Mouse (Mus musculus) testis, postnatal 14 days (tissue): ENCODE measurements around the gene Sorl1.
"Not testable (repeated sequence)": the region's sequence is repeated elsewhere in the genome, so short reads cannot be mapped to it uniquely, and the experiment has no call there.

ENCODE experiments used
- DNase-seq: peaks from one replicate; pipeline ENCODE4 v3.0.0; 2021; ENCODE audit warnings: low spot score

The Sorl1 gene

DNA sequence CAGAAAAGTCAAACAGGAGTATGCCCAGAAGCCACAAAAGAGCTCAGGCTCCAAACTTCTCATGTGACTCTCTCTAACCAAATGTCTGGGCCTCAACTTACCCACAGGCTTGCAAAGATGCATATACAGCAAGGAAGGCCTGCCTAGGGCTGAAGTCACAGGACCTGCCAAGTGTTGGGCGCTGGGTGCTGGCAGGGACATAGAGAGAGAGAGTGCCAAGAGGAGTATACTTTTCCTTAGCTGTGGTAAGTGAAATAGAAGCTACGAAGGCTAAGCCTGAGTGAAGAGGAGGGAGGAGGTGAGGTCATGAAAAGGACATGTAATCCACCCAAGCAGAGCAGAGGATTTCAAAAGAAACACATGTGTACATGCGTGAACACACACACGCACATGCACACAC lies 32.5 kb downstream of the Sorl1 start:
- no peak for DNase-seq

DNA sequence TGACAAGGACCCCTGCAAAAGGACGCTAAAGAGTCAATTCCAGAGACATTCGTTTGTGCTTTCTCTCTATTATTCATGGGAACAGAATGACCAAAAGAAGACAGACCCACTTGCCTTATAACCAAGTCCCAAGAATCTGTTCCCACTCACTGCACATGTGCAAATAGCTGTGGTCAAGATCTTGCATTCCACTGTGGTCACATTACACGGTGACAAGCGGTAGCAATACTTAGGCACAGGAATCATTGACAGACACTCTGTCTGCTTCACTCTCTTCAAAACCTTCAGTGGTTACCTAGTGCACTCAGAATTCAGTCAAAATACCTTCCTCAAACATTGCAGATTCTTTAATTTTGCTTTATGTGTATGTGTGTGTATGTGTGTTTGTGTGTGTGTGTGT lies 36.2 kb downstream of the Sorl1 start:
- no peak for DNase-seq

DNA sequence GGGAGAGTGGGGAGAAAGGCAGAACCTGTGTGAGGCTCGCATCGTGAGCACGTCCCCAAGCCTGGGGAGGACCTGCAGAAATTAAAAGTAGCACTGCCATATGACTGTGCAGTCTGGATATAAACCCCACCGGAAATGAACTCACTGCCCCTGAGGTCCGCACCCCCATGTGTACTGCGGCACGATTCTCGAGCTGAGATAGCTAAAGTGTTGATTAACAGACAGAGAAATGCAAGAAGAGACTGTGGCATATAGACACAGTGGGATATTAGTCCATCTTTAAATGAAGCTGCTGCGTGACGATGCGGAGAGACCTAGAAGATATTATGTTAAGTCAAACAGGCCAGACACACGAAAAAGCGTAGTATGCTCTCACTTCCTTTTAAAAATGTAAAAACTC lies 38.1 kb downstream of the Sorl1 start:
- no peak for DNase-seq

DNA sequence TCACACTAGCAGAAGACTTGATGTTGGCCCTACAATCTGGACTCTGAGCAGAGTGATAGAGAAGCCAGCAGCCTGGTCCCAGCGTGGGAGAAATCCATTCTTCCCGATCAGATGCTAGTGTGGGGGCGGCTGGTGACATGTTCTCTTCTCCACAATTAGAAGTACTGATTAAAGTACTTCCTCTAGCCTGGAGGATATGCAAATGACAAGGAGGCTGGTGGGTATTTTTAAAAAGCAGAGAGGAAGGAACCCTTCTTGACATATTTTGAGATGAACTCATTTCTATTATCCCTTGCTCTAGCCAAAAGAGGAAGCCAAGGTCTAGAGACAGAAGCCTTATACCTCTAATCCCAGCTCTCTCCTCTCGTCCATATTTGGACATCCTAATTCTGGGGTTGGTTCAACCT lies 40.4 kb downstream of the Sorl1 start:
- DNase-seq: no peak

DNA sequence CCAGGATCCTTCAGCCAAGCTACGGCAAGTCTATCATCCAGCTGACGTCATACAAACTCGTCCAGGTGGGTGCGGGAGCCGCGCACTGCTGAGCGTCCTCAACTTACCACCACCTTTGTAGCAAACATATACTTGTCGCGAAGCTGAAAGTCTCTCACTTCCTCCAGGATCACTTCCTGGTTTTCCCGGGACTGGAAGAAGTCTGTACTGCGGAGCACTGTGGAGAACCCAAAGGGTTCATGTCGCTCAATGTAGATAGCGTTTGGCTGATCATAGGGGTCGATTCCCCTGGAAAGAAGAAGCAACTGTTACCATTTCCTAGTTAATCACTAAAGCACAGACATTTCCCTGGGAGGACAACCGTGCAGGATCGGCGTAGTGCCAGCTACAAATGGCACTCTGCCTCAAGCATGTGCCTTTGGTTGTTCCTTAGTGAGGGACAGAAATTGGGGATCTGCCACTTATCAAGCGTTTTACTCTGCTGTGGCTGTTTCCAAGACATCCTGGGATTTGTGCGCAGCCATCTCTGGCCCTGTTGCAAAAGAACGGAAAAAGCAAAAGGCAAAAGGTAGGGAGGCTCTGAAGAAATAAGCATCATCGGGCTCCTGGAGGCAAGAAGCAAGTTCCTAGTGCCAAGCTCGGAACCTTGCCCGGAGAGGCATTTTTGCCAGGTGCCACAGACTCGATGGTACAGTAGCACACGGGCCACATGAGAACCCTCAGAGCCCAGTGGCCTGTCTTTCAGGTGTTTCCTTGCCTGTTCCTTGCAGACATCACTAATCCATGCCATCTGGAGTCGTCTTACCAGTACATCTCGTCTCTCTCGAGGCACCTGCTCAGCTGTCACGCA lies 42.2 kb downstream of the Sorl1 start:
- DNase-seq: no peak

DNA sequence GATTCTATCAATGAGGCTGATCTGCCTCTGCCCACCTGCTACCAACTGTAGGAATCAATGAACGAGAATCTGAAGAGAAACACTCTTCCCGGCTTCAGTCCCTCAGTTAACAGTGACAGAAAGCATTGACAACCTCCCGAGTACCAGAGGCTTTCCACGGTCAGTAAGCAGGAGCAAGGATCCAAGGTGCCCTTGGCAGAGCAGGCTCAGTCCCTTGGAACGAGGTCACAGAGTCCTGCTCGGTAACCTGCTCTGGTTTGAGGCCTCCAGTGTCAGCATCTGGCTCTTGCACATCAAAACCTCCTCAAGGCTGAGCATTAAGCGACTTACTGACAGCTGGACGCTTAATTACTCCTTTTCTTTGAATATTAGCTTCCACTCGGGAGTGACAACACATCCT lies 43.4 kb downstream of the Sorl1 start:
- no peak for DNase-seq

DNA sequence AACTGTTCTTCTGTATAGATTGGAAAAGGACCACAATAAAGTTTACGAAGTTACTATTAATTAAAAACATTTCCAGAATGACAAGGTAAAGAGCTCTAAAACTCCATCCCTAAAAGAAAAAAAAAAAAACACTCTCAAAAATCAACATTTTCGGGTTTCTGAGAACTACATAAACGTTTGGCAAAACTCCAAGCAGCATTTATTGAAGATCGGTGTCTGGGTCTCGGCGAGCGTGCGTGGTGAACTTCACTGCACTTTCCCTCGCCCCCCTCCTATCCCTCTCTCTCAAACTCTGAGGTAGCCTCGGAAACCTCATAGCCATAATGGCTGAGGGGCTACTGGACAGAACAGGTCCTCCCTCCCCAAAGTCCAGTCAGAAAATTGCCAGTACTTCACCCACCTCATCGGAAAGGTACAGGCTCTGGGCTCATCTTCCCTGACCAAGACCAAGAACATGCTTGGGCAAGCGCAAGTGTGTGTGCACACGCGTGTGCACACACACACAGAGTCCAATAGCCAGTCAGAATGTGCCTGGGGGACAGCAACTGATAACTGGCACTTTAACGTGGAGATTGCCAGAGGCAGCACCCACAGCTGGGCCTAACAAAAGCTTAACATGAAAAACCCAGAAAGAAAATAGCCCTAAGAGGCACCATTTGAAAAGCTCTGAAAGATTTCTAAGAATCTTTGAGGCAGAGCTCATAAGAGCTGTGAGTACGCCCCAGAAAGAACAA lies 46.8 kb downstream of the Sorl1 start:
- no peak for DNase-seq

DNA sequence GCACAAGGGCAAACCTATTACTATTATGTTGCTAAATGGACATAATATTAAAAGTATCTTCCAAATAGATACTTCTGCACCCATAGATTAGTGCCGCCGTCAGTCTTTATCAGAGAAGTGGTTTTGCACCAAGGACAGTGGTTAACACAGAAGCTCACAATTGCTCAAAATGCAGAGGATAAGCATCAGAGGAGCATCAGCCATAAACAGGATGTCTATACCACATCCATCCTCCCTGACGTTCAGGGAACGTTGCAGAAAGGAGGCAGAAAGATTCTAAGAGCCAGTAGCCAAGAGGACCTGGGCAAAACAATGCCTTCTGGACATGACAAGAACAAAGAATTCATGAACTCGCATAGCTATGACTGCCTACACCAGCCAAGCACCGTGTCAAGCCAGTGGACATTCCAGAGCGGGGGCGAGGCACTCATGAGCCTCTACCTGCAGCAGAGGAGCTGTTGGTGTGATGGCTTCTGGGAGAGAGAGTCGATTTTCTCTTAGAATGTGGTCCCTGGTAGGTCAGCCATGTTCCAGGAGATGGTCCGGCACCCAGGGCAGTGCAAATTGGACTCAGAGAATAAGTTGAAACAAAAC lies 47.7 kb downstream of the Sorl1 start:
- DNase-seq: no peak

DNA sequence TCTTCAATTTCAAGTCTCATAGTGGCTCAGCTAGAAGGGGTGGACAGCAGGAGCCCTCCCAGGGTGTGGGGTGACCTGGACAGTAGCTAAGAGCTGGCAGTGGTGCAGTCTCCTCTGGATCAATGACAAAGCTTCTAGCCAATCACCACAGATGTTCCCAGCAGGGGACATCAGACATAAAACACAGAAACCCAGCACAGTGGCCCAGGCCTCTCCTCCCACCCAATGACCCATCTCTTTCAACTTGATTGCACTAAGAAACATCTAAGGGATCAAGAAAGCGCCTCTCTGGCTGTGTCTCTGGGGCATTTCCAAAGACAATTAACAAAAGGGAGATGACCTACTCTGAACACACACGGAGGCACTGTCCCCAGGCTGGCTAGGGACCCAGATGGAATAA lies 48.9 kb downstream of the Sorl1 start:
- no peak for DNase-seq

DNA sequence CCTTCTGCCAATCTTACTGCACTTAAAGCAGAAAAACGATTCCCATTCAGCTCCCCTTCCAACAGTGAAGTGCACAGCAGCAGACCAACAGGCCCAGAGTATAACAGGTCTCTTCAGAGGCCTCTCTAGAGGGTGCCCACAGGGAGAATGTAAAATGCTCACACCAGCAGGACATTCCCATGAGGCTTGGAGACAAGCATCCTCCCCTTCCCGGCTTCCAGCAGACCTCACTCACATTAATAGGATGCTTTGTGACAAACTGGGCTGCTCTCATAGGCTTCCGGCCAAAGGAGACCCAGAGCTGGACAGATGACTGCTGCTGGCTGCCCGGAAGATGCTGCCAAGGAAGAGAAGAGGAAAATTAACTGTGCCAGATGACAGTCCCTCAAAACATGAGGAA lies 52.1 kb downstream of the Sorl1 start:
- no peak for DNase-seq

DNA sequence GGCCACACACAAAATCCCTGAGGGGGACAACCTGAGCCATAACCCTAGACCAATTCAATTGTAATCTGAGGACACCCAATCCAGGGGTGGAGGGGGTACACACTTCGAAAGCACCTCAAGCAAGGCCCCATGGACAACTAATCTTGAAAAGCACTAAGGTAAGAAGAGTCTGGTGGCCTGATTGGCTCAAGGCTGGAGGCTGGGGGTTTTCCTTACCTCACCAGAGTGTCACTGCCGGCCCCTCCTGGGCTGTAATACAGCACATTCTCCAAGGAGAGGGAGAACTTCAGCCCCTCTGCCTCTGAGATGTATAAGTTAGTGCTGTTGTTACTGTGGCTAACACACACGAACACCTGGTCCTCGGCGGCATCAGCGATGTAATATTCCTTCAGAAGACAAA lies 53.2 kb downstream of the Sorl1 start:
- no peak for DNase-seq

DNA sequence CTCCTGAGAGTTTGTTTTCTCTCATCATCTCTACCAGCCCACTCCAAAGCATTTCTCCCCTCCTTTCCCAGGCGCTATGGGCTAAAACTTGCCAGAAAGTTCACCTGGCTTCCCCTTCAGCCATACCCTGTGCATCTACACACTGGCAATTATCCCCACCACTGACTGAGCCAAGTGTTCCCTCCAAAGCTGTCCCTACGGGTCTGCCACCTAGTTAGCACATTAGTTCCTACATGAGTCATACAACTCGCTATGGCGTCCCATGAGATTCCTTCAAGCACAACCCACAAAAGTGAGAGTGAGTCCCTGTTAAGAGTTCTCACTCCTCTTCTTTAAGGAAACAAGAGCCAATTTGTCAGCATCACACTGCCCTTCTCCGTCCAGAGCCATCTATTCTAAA lies 54.6 kb downstream of the Sorl1 start:
- DNase-seq: no peak

DNA sequence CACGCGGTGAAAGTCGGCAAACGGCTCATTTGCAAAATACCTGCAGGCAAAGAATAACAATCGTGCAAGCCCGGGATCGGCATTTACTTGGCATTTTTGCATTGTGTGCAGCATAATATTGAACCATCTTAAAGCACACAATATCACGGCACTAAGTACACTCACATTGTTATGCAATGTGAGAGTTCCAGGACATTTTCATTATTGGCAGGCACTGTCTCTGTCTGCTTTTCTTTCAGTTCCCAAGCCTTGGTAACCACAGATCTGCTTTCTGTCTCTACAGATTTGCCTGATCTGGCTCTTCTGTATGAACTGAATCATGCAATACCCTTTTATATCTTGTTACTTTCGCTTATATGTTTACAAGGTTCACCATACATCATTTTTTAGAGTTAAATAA lies 56.1 kb downstream of the Sorl1 start:
- no peak for DNase-seq

DNA sequence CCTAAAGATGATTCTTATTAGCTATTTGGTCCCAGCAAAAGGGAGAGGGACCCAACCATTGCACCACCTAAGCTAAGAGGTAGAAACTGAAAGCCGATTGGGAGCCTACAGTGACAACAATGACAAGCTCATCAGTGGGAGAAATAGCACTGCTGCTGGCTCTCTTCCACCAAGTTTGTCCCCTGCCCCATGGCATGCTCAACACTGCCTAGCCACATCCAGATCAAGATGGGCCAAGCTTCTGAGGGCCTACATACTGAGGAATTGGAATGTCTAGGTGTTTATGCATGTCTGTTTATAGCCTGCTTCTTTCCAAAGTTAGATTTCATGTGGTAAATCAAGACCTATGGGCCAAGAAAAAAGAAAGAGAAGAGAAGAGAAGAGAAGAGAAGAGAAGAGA lies 58.3 kb downstream of the Sorl1 start:
- no peak for DNase-seq

DNA sequence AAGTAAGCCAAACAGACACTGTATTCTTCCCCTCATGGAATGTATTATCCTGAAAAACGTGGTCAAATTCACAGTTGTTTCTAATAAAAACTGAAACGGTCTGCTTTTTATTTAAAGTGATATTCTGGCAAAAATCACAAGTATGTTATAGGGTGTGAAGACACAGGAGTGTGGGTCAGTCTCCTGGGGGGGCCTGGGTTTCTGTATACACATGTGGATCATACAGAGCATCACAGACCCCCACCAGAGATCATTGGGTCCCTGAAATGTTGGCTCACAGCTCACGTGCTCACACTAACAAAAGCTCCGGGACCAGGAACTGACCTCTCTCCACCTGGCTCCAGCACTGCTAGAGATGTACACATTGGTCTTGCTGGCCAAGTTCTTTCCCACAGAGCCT lies 60.7 kb downstream of the Sorl1 start:
- DNase-seq: no peak

DNA sequence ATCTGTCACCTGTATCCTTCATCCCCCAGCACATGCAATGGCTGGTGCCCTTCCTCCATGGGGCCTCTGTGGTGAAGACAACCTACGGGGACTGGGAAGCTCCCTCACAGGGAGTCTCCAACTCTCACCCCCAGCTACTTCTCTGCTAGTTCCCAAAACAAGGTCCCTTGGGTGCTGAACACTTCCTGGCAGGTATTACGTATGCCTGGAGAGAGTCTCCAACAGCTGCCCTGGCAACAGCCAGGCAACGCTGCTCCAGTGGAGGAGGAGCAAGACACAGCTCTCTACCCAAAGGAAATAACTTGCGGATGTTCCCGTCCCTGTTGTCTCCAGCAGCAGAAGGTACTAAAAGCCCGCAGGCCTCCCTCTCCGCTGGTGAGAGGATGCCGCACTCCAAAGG lies 61.8 kb downstream of the Sorl1 start:
- DNase-seq: no peak

DNA sequence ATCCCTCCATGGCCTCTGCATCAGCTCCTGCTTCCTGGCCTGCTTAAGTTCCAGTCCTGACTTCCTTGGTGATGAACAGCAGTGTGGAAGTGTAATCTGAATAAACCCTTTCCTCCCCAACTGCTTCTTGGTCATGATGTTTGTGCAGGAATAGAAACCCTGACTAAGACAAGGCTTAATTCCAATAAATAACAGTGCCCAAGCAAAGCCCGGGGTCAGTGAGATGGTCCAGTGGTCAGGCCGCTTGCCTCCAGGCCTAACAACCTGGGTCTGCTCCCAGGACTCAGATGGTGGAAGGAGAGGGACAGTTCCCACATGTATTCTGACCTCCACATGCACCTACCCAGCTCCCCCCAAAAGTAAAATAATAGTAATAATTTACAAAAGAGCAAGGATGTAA lies 65.1 kb downstream of the Sorl1 start:
- DNase-seq: not testable (repeated sequence)

DNA sequence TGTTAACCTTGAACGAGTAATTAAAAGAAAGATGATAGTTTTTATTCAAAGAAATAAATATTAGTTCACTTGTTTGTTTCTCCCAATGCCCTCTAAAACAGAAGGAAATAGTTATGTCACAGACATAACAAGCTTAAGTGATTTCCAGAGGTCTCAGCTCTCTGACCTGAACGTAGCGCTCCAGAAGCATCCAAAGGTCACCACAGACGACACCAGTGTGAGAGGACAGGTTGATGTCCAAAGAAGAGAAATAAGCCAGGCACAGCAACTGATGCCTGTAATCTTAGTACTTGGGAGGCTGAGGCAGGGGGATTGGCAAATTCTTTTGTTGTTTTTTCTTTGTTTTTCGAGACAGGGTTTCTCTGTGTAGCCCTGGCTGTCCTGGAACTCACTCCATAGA lies 67.5 kb downstream of the Sorl1 start:
- no peak for DNase-seq

DNA sequence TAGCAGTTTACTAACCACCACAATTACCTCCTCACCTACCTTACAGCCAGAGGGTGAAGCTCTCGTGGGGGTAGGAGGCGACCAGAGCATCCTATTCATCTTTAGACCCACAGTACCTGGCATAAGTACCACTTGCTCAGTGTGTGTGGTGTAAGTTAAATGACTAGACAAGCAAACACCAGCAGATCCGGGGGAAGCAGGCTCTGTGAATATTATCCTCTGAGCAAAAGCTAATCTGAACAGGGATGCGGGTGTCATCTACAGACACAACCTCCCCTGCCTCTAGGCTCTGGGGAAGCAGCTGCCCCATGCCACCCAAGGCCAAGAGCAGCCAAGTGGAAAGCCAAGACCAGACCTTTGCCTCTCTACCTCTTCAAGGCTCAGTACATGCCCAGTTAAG lies 68.7 kb downstream of the Sorl1 start:
- DNase-seq: no peak

DNA sequence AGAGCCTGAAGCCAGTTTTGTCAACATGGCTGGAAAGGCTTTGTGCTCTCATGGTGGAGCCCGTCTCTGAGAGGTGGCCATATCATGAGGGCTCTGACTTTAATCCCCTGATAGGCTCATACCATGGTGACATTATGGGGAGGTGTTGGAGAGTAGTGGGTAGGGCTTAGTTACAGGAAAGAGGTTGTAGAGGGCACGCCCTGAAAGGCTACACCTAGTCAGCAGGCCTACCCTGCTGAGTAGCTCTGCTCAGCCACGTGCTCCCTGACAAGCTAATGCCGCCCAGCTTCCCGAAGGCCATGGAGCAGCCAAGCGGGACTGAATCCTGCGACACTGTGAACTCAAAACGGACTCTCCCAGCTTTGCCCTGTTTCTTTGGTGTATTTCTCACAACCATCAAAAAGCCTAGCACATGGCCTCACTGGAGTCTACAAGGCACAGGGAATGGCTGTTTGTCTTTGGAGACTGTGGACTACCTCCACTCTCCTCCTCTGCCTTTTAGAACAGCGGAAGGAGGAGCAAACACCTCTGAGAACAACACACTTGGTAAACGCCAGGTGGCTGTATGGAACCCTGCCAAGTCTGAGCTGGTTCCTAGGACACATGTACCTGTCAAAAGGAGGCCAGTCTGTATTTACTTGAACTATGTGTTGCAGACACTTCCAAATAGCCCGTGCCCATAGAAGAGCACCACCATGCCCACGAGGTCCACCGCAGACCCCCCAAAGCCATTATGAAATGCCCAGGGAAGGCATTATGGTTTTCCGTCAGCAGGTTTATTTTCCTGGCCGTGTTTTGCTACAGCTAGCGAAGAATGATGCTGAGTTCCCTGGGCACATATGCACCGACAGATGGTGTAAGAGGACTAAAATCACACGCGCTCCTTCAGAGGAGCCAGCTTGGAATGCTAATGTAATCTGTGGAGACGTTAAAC lies 69.5 kb downstream of the Sorl1 start:
- no peak for DNase-seq

DNA sequence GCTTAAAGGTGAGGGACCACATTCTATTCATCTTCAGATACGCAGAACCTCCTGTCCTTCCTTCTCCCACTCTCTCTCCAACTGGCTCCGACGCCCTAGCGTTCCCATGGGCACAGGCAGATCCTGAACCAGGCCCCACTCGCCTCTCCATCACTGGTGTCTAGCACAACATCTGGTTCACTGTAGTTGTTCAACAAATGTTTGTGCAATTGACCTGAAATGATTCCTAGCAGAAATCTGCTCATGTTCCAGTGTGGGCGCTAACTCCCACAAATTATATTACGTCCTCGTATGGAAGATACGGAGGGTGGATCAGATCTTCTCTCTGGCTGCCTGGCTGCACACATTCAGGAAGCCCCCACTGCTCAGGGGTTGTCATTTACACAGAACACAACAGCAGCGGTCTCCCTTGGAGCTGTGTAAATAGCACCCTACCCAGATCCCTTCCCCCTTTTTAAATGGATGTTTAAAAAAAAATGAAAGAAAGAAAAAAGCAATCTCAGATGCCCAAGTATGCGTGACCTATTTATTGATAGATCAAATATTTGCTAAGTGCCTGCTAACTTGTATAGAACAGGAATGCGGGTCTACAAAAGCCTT lies 70.4 kb downstream of the Sorl1 start:
- no peak for DNase-seq
